Mouse (Mus musculus) ovary, postnatal 14 days (tissue): ENCODE results near the gene 2410131K14Rik.

Experiments
- DNase-seq: peaks from one replicate; pipeline ENCODE4 v3.0.0; 2022; ENCODE audit warnings: low spot score

Gene 2410131K14Rik

DNA sequence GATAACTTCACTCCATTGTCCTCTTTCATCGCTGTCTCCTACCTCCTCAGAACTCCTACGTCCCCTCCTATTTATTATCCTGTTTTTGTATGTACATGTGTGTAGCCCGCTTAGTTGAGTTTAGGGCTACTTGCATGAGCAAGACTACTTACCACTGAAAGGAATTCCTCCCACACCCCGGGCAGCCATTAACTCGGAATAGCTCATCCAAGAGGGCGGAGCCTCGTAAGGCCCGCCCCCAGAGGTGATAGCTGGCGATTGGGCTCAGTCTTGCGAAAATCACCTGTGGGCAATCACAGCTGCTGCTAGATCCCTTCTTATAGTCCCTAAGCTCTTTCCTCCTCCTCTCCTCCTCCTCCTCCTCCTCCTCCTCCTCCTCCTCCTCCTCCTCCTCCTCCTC is 66.2 kb downstream of the 2410131K14Rik start:
- DNase-seq: no peak

DNA sequence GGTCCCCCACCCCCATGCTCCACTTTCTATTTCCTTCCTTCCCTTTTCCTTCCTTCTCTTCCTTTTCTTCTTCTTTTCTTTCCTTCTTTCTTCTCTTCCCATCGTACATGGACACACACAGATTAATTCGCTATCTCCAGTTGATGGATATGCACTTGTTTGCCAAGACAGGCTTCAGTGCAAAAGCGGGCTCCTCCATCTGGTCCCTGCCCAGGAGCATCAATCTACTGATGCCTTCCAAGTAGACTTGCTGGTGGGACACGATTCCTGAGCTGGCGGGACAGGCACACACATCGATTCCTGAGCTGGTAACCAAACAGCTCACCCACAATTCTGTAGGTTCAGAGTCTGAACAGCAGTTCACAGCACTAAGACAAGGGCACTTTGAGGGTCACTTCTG is 68.7 kb downstream of the 2410131K14Rik start:
- no peak for DNase-seq
